Comparison of ENCODE assay signal across 9 mouse cellular contexts in genomic region chr5:118214012-118214411, GRCm38 (mm10). TPM values are rescaled to one million over a fixed set of nuclear protein-coding genes. Genes with fewer than 3 reads are reported as not detected.
DNase-seq lines count a peak whose midpoint lies in the region; ATAC-seq and TF ChIP-seq lines count a peak whose summit lies in the region.
"Had no signal": no experiment of that assay in that cellular context is flagged by ENCODE, and none has a peak within 500 bp of the region (broad histone marks: within the 10 kb centered on the region; RNA-seq: fewer than 3 reads in every experiment).

No protein-coding gene starts in this region.

- peak overlapping the region; percentile 41 for H3K4me3 ChIP-seq in kidney, embryonic 15.5 days (replicated peaks)
- peak overlapping the region; percentile 42 for H3K4me3 ChIP-seq in embryonic facial prominence, embryonic 15.5 days (replicated peaks)
- peak overlapping the region; percentile 40 for H3K4me3 ChIP-seq in hindbrain, embryonic 16.5 days (ENCODE audit: low read length)
- H3K4me3 ChIP-seq in midbrain, postnatal 0 days (ENCODE audit: low read depth, low read length) = peak overlapping the region; percentile 20

- H3K36me3 ChIP-seq in kidney, embryonic 15.5 days = no peaks in the 10 kb centered on the region
- no peaks in the 10 kb centered on the region for H3K36me3 ChIP-seq in embryonic facial prominence, embryonic 15.5 days
- 0 out of 2 replicates have a peak, but pooled peaks cover 6% of the 10 kb centered on the region for H3K36me3 ChIP-seq in hindbrain, embryonic 16.5 days (ENCODE audit: control insufficient read depth, insufficient read depth, low read length)
- peaks cover 23% of the 10 kb centered on the region for H3K36me3 ChIP-seq in midbrain, postnatal 0 days (ENCODE audit: insufficient read depth, low read length)

- H3K4me1 ChIP-seq in kidney, embryonic 15.5 days = peaks cover 27% of the 10 kb centered on the region
- peaks cover 14% of the 10 kb centered on the region for H3K4me1 ChIP-seq in embryonic facial prominence, embryonic 15.5 days
- peaks cover 17% of the 10 kb centered on the region for H3K4me1 ChIP-seq in hindbrain, embryonic 16.5 days (ENCODE audit: control insufficient read depth, insufficient read depth, low read depth, low read length)
- H3K4me1 ChIP-seq in midbrain, postnatal 0 days (ENCODE audit: insufficient read depth, low read length) = peaks cover 6% of the 10 kb centered on the region; the same call in 1 of the 2 replicates

- WGBS in kidney, embryonic 15.5 days = 29% methylated on average over 5 of the region's 5 CpGs
- WGBS in embryonic facial prominence, embryonic 15.5 days = 12% methylated on average over 5 of the region's 5 CpGs
- 18% methylated on average over 5 of the region's 5 CpGs for WGBS in hindbrain, embryonic 16.5 days
- 6% methylated on average over 5 of the region's 5 CpGs for WGBS in midbrain, postnatal 0 days

- H3K27me3 ChIP-seq in kidney, embryonic 15.5 days = peaks cover 10% of the 10 kb centered on the region; the same call in 1 of the 2 replicates
- no peaks in the 10 kb centered on the region for H3K27me3 ChIP-seq in embryonic facial prominence, embryonic 15.5 days
- no peaks in the 10 kb centered on the region for H3K27me3 ChIP-seq in hindbrain, embryonic 16.5 days (replicated peaks; ENCODE audit: control insufficient read depth, insufficient read depth, low read length)
- no peaks in the 10 kb centered on the region for H3K27me3 ChIP-seq in midbrain, postnatal 0 days (ENCODE audit: insufficient read depth, low read length)
- H3K27me3 ChIP-seq: Patski had no signal

- H3K4me2 ChIP-seq in kidney, embryonic 15.5 days = peak overlapping the region; percentile 76
- H3K4me2 ChIP-seq in embryonic facial prominence, embryonic 15.5 days (replicated peaks) = peak overlapping the region; percentile 73
- peak overlapping the region; percentile 78 for H3K4me2 ChIP-seq in hindbrain, embryonic 16.5 days (ENCODE audit: low read length)
- peak overlapping the region; percentile 35 for H3K4me2 ChIP-seq in midbrain, postnatal 0 days (ENCODE audit: low read depth, low read length, poor library complexity, severe bottlenecking)

- DNase-seq in kidney, postnatal 36 days = no peak
- DNase-seq in midbrain, postnatal 0 days (ENCODE audit: low spot score) = no peak
- no peak for DNase-seq in adrenal gland, postnatal 36 days
- DNase-seq in testis, postnatal 10 days (ENCODE audit: low spot score) = no peak
- DNase-seq in kidney, postnatal 10 days = no peak

- no peak for ATAC-seq in kidney, embryonic 15.5 days (replicated peaks; ENCODE audit: low FRiP score)
- ATAC-seq in embryonic facial prominence, embryonic 15.5 days (ENCODE audit: insufficient number of reproducible peaks, low FRiP score, low TSS enrichment, low read depth) = no peak
- peak; percentile 59 for ATAC-seq in hindbrain, embryonic 16.5 days
- ATAC-seq in midbrain, postnatal 0 days (ENCODE audit: low FRiP score) = peak; percentile 26; the same call in 1 of the 2 replicates

- no peak for TF ChIP-seq CTCF in midbrain, postnatal 0 days (IDR thresholded peaks at IDR 0.05)

- H3K27ac ChIP-seq in kidney, embryonic 15.5 days = no peak overlapping the region
- H3K27ac ChIP-seq in embryonic facial prominence, embryonic 15.5 days (replicated peaks) = 0 out of 2 replicates have a peak overlapping the region, but pooled peaks have one; percentile 14
- H3K27ac ChIP-seq in hindbrain, embryonic 16.5 days (ENCODE audit: low read depth, low read length) = peak overlapping the region; percentile 55
- H3K27ac ChIP-seq in midbrain, postnatal 0 days (ENCODE audit: low read depth, low read length) = peak overlapping the region; percentile 68

- no peaks in the 10 kb centered on the region for H3K9me3 ChIP-seq in kidney, embryonic 15.5 days (replicated peaks)
- no peaks in the 10 kb centered on the region for H3K9me3 ChIP-seq in embryonic facial prominence, embryonic 15.5 days (replicated peaks)
- no peaks in the 10 kb centered on the region for H3K9me3 ChIP-seq in hindbrain, embryonic 16.5 days (ENCODE audit: control insufficient read depth, low read length)
- no peaks in the 10 kb centered on the region for H3K9me3 ChIP-seq in midbrain, postnatal 0 days (ENCODE audit: low read length)

- peak overlapping the region; percentile 38; the same call in 1 of the 2 replicates for H3K9ac ChIP-seq in kidney, embryonic 15.5 days
- 0 out of 2 replicates have a peak overlapping the region, but pooled peaks have one; percentile 7 for H3K9ac ChIP-seq in embryonic facial prominence, embryonic 15.5 days
- peak overlapping the region; percentile 68 for H3K9ac ChIP-seq in hindbrain, embryonic 16.5 days (ENCODE audit: low read depth, low read length)
- H3K9ac ChIP-seq in midbrain, postnatal 0 days (replicated peaks; ENCODE audit: low read length, poor library complexity, severe bottlenecking) = peak overlapping the region; percentile 44

RNA-seq across cellular contexts. Expression of gene Rnft2, which starts 30.9 kb away (rescaled TPM):
- polyA plus RNA-seq in kidney, embryonic 15.5 days (2015; fragmentation: Nextera tagmentation; extraction: Ambion mirVana) = 3.1 and 3.5 TPM in 2 replicates
- 3.5 and 4.3 TPM in 2 replicates for polyA plus RNA-seq in embryonic facial prominence, embryonic 15.5 days (2015; fragmentation: Nextera tagmentation; extraction: Ambion mirVana)
- 9.2 and 10.8 TPM in 2 replicates for polyA plus RNA-seq in hindbrain, embryonic 16.5 days (2015; fragmentation: Nextera tagmentation; extraction: Ambion mirVana)
- total RNA-seq in midbrain, postnatal 0 days (2014; rRNA removed) = 121 and 125 TPM in 2 replicates
- 14.3 and 15.0 TPM in 2 replicates for polyA plus RNA-seq in midbrain, postnatal 0 days (2015; fragmentation: Nextera tagmentation; extraction: Ambion mirVana)
- total RNA-seq in adrenal gland, postnatal 36 days (2021) = 1 to 10 TPM; 2.2 to 4.0 TPM

RNA-seq across cellular contexts. Expression of gene 2410131K14Rik, which starts 31.0 kb away (rescaled TPM):
- polyA plus RNA-seq in kidney, embryonic 15.5 days (2015; fragmentation: Nextera tagmentation; extraction: Ambion mirVana) = 9.0 and 9.2 TPM in 2 replicates
- polyA plus RNA-seq in embryonic facial prominence, embryonic 15.5 days (2015; fragmentation: Nextera tagmentation; extraction: Ambion mirVana) = 9.5 and 10.6 TPM in 2 replicates
- 18.0 and 18.1 TPM in 2 replicates for polyA plus RNA-seq in hindbrain, embryonic 16.5 days (2015; fragmentation: Nextera tagmentation; extraction: Ambion mirVana)
- 33.3 and 34.0 TPM in 2 replicates for total RNA-seq in midbrain, postnatal 0 days (2014; rRNA removed)
- 18.8 and 19.2 TPM in 2 replicates for polyA plus RNA-seq in midbrain, postnatal 0 days (2015; fragmentation: Nextera tagmentation; extraction: Ambion mirVana)
- total RNA-seq in adrenal gland, postnatal 36 days (2021) = 1 to 10 TPM; 6.5 to 7.4 TPM

RNA-seq across cellular contexts. Expression of gene Hrk, which starts 49.6 kb away (rescaled TPM):
- polyA plus RNA-seq in kidney, embryonic 15.5 days (2015; fragmentation: Nextera tagmentation; extraction: Ambion mirVana) = 0.09 and 0.12 TPM in 2 replicates
- 0.36 and 0.63 TPM in 2 replicates for polyA plus RNA-seq in embryonic facial prominence, embryonic 15.5 days (2015; fragmentation: Nextera tagmentation; extraction: Ambion mirVana)
- 3.7 and 4.8 TPM in 2 replicates for polyA plus RNA-seq in hindbrain, embryonic 16.5 days (2015; fragmentation: Nextera tagmentation; extraction: Ambion mirVana)
- 18.2 and 20.0 TPM in 2 replicates for total RNA-seq in midbrain, postnatal 0 days (2014; rRNA removed)
- 5.7 and 6.6 TPM in 2 replicates for polyA plus RNA-seq in midbrain, postnatal 0 days (2015; fragmentation: Nextera tagmentation; extraction: Ambion mirVana)
- under 1 TPM in 1 of 2 experiments, not detected in 1; 0.07 TPM for total RNA-seq in adrenal gland, postnatal 36 days (2021)

RNA-seq across cellular contexts. Expression of gene Fbxw8, which starts 58.7 kb away (rescaled TPM):
- polyA plus RNA-seq in kidney, embryonic 15.5 days (2015; fragmentation: Nextera tagmentation; extraction: Ambion mirVana) = 25.7 and 28.9 TPM in 2 replicates
- 27.7 and 28.1 TPM in 2 replicates for polyA plus RNA-seq in embryonic facial prominence, embryonic 15.5 days (2015; fragmentation: Nextera tagmentation; extraction: Ambion mirVana)
- 18.7 and 21.6 TPM in 2 replicates for polyA plus RNA-seq in hindbrain, embryonic 16.5 days (2015; fragmentation: Nextera tagmentation; extraction: Ambion mirVana)
- 43.0 and 48.4 TPM in 2 replicates for total RNA-seq in midbrain, postnatal 0 days (2014; rRNA removed)
- 13.6 and 14.4 TPM in 2 replicates for polyA plus RNA-seq in midbrain, postnatal 0 days (2015; fragmentation: Nextera tagmentation; extraction: Ambion mirVana)
- 10 to 100 TPM; 45.1 to 51.4 TPM for total RNA-seq in adrenal gland, postnatal 36 days (2021)

Comparison
In these comparisons a context has a peak if more than half of its experiments do, and no peak if none do; other contexts are left out.
1. ATAC-seq: peak in hindbrain, embryonic 16.5 days (single experiment) and midbrain, postnatal 0 days (single experiment); none in kidney, embryonic 15.5 days (single experiment) and embryonic facial prominence, embryonic 15.5 days (single experiment).
2. H3K9ac ChIP-seq: peak in every context shown above with its lines; median percentile 68 in hindbrain, embryonic 16.5 days; 44 in midbrain, postnatal 0 days; 38 in kidney, embryonic 15.5 days; 7 in embryonic facial prominence, embryonic 15.5 days.
3. Peak in every context shown above with its lines, with median percentiles within 50 percentile points of each other: H3K4me2 ChIP-seq and H3K4me3 ChIP-seq.